Mouse (Mus musculus) CD4-positive helper T cell, adult 2 months (primary cell): ENCODE results near the gene Sap30.
"Not testable (repeated sequence)": the region's sequence is repeated elsewhere in the genome, so short reads cannot be mapped to it uniquely, and the experiment has no call there.

Experiments used
- DNase-seq: peaks from one replicate; pipeline ENCODE4 v3.0.0-alpha.2; 2012; ENCODE audit warnings: low read depth, missing footprints, low spot score

The Sap30 gene

DNA sequence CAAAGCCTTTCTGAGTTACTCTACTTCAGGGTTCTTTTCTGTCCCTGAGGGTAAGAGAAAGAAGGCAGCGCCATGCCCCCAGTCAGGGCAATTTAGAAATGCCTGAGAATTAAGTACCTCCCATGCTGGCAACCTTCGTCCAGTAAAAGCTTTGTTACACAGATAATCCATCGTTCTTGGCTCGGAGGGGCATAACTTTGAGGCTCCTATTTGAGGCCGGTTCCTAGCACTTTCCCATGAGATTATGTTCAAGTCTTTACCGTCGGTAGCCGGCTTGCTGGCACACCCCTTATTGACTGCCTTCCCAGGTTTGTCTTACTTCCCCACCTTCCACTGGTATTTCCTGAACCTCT, 10.8 kb upstream of the Sap30 start:
- DNase-seq = no peak

DNA sequence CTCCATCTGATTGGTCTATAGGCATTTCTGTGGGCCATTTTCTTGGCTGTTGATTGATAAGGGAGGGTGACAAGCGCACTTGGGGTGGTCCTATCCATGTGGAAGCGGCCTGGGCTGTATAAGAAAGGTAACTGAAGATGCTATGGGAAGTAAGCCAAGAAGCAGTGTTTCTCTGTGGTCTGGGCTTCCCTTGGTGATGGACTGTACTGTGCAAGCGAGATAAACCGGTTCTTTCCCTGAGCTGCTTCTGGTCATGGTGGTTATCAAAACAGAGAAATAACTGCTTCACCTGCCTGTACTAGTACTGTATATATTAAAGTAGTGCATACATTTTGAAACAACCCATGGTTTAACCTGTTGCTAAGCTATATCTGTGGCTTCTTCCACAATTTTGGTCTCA, 4.2 kb upstream of the Sap30 start:
- DNase-seq = no peak

DNA sequence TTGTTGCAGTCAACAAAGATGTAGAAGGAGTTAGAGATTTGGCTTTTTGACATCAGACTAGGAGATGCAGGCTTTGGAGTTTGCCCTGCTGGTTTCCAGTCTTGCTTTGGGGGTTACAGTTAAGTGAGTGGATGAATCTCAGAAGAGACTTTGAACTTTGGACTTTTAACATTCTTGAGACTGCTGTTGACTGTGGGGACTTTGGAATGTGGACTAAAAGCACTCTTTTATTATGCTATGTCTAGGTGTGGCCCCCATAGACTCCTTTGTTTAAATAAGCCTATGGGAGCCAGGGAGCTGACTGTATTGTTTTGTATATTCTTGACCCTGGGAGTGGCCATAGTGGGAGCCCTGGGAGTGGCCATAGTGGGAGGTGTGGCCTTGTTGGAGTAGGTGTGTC, 2.2 kb upstream of the Sap30 start:
- DNase-seq = no peak

DNA sequence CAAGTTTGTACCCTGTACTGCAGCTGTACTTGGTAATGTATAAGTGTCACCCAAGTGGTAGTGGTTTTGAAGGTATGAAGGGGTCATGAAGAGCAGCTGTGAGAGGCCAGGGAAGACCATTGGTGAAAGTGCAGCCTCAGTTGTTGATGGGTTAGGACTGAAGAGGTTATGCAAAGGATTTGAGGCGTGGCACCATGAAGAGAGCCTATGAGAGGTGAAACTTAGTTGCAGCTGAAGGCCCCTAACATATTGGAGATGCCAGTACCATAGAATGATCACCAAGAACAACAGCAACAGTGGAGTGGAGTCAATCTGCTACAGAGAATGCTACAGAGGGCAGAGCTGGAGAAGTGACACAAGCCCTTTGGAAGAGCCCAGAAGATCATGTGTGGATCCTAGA, 1.7 kb upstream of the Sap30 start:
- no peak for DNase-seq

DNA sequence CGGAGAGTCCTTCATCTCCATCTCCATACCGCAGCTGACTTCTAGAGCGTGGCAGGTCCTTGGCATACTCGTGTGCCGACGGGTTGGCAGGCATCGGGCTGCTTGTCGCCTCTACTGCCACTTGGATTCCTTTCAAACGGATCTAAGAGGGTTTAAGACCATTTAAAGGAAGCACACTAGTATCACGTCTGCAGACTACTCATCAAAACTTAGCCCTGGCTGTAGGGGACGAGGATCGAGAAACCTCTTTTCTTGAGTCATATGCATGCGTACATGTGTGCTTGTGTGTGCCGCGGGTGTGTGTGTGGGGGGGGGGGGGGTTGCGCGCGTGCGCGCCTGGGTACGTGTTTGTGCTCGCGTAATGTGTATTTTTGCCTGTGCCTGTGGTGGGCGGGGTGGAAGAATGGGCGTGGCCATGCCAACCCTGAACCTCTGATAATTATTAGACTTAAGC, 679 bp upstream of the Sap30 start:
- DNase-seq = peak; percentile 93

DNA sequence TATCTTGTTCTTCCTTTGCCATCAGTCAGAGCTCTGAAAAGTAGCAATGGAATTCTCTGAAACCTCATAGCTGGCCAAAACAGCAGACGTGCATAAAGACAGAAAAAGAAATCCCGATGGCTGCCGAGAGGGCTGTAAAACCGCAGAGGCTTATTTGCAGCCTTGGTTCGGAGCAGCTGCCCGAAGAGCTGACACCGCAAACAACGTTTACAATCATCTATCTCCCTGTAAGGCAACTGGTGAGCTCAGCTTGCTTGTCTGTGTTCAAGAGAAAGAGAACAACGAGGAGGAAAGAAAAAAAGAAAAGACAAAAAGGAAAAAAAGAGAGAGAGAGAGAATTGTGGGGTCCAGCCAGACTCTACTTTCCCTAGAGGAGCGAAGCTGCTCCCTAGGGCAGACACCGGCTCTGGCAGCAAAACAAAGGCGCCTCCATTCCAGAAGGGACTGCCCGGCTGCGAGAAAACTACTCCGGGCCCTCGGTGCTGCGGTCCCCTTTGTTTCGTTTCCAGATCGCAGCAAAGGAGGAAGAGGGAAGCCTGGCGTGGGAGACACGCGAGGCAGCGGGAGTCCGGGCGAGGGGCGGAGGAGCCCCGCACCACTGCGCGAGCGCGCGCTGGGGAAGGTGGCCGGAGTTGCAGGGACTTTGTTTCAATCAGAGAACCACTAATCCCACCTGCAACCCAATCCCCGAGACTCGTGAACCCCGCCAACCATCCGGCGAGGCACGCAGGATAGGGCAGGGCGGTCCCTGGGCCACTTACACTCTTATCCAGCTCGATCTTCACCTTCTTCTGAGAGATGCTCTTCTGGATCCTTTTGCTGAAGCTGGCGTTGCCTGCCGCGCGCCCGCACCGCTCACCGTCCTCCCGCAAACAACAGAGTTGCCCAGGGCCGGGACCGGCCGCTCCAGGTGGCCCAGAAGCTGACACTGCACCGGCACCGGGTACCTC, 894 bp downstream of the Sap30 start:
- DNase-seq = peak; percentile 41

DNA sequence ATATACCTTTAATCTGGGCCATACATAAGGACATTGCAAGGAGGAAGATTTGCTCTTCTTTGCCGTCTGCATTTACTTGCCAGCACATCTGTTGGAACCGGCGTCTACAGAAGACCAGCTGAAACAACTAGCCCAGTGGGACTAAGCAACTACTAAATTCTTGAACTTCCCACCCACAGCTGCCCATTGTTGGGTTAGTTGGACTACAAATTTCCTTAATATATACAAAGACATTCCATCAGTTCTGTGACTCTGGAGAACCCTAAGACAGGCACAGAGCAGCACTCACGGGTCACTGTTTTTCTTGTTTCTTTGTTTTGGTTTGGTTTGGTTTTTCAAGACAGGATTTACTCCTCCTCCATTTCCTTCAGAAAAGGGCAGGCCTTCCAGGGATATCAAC, 7.1 kb downstream of the Sap30 start:
- DNase-seq = no peak

DNA sequence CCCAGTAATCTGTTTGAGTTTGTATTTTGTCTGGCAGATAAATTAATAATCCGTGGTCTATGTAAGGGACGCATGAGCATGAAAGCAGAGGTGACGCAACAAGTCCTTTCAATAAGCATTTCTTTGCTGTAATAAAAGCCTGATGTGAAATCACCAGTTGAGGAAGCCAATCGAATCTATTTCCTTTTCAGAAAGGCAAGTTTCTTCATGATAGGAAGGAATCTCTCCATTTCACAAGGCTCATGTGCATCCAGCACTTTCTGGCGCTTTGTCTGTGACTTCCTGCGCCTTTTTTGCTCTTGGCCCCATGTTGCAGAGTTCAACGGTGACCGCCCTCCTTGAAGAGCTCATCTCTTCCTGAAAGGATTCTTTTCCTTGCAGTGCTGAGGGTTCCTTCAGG, 8.0 kb downstream of the Sap30 start:
- DNase-seq = no peak

DNA sequence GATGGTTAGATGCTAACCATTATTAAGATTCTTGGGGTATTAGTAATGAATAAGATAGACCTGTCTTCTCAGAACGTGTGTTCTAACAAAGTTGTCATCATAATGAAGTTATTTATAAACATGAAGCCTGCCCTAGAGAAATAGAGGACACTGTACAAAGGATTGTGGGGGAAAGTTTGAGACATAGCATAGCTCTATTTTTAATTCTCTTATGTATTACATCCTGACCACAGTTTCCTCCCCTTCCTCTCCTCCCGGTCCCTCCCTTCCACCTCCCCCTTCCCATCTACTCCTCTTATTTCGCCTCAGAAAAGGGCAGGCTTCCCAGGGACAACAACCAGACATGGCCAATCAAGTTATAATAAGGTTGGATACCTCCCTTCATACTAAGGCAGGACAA, 9.3 kb downstream of the Sap30 start:
- no peak for DNase-seq

DNA sequence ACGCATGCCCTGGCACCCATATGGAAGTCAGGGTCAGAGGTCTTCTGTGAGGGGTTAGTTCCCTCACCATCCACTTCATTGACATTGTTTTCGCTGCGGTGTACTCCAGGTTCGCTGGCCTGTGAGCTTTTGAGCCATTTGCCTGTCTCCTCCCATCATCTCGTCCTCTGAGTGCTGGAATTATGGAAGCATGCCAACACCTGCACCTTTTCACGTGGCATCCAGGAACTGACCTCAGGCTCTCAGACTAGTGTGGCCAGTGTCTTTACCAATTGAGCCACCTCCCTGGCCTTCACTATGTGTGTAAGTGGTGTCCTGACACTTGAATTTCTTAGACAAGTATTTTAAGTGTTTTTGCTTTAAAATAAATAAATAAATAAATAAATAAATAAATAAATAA, 13.9 kb downstream of the Sap30 start:
- no peak for DNase-seq

DNA sequence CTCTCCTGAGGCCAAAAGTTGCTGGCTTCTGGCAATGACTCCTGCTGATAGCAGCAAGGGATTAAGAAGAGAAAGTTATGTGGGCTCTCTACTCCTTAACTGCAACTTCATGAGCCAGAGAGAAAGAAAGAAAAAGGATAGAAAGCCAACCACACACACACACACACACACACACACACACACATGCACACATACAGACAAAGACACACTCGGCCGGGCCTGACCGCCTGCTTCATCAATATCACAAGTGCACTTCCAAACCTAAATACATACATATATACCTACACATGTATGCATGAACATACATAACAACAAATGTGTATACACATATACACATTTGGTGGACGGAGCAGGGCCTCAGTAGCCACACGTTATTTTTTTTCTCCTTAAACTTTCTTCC, 16.8 kb downstream of the Sap30 start:
- DNase-seq = no peak

DNA sequence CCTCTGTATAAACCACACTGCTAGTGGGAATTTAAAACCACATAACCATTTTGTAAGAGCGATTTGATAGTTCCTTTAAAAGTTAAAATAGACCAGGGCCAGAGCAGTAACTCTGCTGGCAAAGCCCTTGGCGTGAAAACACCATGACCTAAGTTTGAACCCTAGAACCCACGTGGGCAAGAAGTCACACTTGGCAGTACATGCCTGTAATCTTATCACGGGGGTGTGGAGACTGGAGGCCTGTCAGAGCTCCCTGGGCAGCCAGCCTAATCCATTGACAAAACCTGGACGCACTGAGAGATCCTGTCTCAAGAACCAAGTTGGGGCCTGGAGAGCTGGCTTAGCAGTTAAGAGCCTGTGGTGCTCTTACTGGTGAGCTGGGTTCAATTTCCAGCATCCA, 19.0 kb downstream of the Sap30 start:
- no peak for DNase-seq

DNA sequence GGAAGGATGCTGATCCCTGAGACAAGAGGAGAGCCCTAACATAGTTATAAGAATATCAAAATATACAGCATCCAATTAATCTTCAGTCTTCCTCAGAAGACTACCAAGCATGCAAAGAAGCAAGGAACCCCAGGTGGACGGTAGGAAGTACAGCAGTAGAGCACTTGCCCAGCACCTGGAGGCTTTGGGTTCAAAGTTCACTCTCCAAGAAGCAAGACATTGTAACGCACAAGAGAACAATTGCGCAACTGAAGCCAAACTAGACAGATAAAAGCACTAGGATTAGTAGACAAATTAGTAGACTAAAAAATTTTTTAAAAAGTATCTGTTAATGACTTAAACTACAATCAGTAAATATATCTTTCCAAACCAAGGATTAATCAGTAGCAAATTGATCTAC, 23.9 kb downstream of the Sap30 start:
- DNase-seq = no peak

DNA sequence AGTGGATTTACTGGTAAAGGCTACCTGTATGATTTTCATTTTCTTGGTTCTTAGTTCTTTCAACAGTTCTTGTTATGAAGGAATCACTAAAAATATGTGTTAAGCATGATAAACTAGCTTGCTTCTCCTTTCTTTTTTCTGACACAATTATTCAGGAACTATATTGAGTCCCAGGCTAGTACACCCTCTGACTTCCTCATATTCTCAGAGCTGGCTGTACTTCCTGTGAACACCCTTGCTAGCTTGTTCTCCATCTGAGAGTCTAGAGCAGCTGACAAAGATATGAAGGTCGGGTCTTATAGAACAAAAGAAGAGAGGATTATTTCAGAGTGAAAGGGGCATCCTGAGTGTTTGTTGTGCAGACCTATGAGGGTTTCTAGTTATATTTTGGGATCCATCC, 24.8 kb downstream of the Sap30 start:
- DNase-seq = no peak

DNA sequence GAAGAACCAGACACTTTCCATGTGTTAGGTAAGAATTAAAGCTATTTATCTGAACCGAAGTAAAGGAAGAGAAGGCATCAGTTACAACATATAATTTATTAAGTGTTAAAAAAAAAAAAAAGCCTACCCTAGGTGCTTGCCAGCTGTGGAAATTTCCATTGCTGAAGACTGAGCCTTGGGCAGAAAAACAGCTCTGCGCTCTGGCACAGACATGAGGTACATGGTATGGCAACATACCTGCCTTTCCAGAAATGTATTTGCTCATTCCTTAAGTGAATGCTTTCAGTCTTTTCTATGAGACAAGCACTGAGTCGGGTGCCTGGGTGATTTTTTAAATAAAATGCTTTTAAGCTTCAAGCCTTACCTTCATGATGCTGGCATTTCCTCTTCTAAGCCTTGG, 29.7 kb downstream of the Sap30 start:
- no peak for DNase-seq

DNA sequence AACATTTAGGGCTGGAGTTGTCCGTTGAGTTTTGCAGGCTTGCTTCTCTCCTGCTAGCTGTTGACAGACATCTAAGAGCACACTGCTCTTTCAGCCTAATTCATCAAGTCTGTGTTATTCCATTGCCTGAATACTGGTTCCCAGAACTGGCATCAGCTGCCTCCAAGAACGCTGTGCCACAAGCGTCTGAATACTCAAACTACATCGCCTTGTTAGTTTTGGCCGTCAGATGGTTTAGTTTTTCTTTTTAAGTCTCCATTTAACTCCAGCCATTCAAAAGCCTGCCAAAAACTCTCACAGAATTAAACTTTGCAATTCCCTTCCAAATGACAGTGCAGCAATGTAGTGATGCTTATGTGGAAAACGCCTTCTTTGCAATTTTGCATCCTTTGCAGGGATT, 30.5 kb downstream of the Sap30 start:
- DNase-seq = no peak

DNA sequence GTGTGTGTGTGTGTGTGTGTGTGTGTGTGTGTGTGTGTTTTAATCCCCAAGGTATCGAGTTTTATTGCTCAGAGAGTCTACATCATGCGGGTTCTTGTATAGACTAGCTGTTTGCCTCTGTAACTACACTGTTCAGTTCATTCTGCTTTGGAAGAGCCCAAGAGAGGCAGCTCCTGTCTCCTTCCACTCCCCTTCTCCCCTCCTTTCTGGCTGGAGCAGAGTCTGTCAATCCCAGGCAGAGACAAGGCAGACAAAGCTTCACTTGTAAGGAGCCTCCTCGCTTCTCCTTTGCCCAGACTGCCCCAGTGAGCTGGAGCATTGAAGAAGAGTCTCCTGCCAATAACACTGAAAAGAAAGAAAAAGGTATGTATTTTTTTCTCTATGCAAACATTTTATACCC, 31.9 kb downstream of the Sap30 start, which contains the start of gene Scrg1:
Gene Scrg1, plus strand, starts transcription at position 159 of the 400 bp plus-strand sequence.
- no peak for DNase-seq

DNA sequence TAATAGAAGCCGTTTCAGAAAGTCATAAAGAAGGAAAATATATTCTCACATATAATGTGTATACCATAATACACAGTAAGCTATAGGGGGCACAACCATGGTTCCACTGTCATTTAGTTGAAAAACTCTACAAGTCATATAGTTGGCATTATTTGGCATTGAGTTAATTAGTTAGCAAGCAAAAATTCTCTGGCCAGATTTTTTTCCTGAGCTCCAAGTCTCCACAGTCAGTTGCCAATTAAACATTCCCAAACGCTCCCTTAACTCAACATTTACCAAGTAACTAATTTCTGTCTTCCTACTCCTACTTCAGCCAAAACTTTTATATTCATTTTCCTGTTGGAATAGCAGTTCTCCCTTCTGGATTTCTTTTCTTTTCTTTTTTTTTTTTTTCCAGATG, 34.3 kb downstream of the Sap30 start:
- no peak for DNase-seq

DNA sequence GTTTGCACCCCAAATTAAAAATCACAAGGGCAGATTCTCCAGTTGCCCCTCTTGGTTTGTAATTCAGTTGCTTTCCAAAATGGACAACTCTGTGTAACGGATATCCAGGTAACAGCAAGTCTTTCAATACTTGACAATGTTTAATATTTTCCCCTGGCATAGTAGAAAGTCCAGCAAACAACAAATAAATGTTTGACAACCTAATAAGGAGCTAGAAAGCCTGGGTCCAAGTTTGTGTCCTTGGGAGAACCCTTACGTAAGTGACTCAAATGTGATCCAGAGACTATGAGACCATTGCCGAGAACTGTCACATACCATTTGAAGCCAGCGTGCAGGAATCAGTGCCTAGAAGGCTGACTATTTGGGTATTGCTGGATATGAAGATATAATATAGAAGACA, 35.8 kb downstream of the Sap30 start:
- no peak for DNase-seq

DNA sequence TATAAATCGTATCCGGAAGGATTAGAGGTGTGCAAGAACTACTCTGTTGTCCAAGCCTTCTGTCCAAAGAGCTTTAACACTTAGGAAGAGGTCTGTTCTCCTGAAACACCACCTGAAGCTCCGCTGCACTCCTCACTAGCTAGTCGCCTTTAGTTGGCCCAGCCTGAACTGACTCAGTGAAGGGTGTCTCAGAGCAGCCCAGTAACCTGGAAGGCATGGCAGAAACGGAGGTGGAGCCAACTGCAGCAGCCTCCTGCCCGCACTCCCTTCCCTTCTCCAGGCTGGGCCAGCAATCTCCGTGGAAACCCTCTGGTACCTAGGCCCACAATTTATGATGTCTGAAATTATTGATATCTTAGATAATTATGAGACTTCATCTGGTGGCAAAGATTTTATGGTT, 36.9 kb downstream of the Sap30 start:
- no peak for DNase-seq

DNA sequence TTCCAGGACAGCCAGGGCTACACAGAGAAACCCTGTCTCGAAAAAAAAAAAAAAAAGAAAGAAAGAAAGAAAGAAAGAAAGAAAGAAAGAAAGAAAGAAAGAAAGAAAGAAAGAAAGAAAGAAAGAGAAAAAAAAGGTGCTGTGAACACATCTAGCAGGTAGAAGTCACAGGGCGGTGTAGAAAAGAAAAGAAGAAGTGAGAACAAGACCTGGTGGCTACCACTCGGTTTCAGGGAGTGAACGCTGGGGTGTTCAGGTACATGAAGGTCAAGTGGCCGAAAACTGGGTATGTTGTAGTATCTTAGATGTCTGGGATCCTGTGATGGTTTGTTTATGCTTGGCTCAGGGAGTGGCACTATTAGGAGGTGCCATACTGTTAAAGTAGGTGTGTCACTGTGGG, 41.8 kb downstream of the Sap30 start:
- not testable (repeated sequence) for DNase-seq

DNA sequence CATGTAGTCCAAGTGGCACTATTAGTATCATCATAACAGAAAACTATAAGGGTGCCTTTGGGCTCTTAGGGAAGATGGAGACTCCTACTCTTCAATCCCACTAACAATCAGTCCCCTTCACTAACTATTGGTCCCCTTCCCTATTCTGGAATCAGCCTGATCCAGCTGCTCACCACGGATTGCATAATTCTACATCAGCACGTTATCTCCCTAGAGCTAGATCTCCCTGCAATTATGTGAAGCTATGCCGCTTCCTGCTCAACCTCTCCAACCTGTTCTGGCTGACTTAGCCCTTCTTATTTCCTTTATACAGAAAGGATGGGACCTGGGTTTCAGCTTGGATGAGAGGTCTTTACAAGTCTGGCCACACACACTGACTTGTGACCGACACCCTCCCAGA, 44.4 kb downstream of the Sap30 start:
- no peak for DNase-seq

DNA sequence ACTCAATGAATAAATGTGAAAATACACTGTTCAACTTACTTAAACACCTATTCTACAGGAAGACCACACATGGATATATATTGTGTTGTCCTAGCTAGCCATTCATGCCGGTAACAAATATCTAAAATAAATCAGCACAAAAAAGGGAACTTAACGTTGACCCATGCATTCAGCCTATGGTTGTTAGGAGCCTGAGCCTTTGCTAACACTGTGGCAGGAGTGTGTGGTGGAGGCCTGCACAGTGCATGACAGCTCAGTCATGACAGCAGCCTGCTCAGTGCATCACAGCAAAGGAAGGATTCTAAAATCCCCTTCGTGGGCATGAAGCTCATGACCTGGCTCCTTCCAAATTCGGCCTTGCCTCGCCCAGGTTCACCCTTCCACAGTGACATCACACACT, 46.1 kb downstream of the Sap30 start:
- DNase-seq = no peak

DNA sequence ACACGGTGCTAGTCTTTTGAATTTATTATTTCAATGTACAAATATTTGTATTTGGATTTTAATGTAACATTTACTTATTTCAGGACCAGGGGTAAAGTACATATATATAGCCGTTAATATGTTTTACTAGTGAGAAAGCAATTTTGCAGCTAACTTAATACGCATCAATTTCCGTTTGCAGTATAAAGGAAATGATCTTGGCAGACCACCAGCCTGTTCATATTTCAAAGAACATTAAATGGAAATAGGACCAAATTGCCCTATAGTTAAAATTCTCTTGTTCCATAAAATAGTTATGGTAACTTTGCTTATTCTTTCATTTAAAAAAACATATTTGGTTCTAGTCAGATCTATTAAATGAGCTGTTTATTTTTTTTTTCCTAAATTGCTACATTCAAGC, 46.5 kb downstream of the Sap30 start:
- no peak for DNase-seq
